In genomic region chr9:37054703-37055102, GRCm38 (mm10) we compare ENCODE assay signal across 8 mouse cellular contexts.
DNase-seq lines count a peak whose midpoint lies in the region; ATAC-seq and TF ChIP-seq lines count a peak whose summit lies in the region.

No protein-coding gene starts in this region.

- WGBS in kidney, postnatal 0 days: 31% methylated on average over 5 of the region's 5 CpGs
- WGBS in embryonic facial prominence, embryonic 15.5 days: 34% methylated on average over 5 of the region's 5 CpGs
- WGBS in heart, postnatal 0 days: 37% methylated on average over 5 of the region's 5 CpGs
- WGBS in limb, embryonic 12.5 days: 13% methylated on average over 5 of the region's 5 CpGs

- H3K9me3 ChIP-seq in kidney, postnatal 0 days (replicated peaks; ENCODE audit: low read length): no peaks in the 10 kb centered on the region
- no peaks in the 10 kb centered on the region for H3K9me3 ChIP-seq in embryonic facial prominence, embryonic 15.5 days (replicated peaks)
- no peaks in the 10 kb centered on the region for H3K9me3 ChIP-seq in heart, postnatal 0 days (replicated peaks; ENCODE audit: control insufficient read depth, low read length)
- no peaks in the 10 kb centered on the region for H3K9me3 ChIP-seq in limb, embryonic 12.5 days

- no peak for TF ChIP-seq CTCF in kidney, postnatal 0 days (IDR thresholded peaks at IDR 0.05; ENCODE audit: low read depth)
- no peak for TF ChIP-seq CTCF in heart, postnatal 0 days (IDR thresholded peaks at IDR 0.05; ENCODE audit: low read depth)

- no peak for TF ChIP-seq EP300 in heart, postnatal 0 days (IDR thresholded peaks at IDR 0.05; ENCODE audit: low read depth)

- peak; percentile 78 for DNase-seq in kidney, postnatal 0 days (ENCODE audit: low spot score)
- no peak for DNase-seq in kidney, adult 9 months
- DNase-seq in heart, postnatal 0 days (ENCODE audit: low spot score): no peak
- peak; percentile 36 for DNase-seq in ovary, postnatal 14 days (ENCODE audit: low spot score)
- DNase-seq in yolk sac, embryonic 10.5 days (ENCODE audit: low spot score): no peak
- no peak for DNase-seq in retina, postnatal 1 day

- H3K4me3 ChIP-seq in kidney, postnatal 0 days (replicated peaks; ENCODE audit: low read depth, low read length): no peak overlapping the region
- H3K4me3 ChIP-seq in embryonic facial prominence, embryonic 15.5 days (replicated peaks): peak overlapping the region; percentile 9; the same call in 1 of the 2 replicates
- no peak overlapping the region for H3K4me3 ChIP-seq in heart, postnatal 0 days (ENCODE audit: low read depth, low read length)
- peak overlapping the region; percentile 15; the same call in 1 of the 2 replicates for H3K4me3 ChIP-seq in limb, embryonic 12.5 days (replicated peaks)

- no peaks in the 10 kb centered on the region for H3K36me3 ChIP-seq in kidney, postnatal 0 days (ENCODE audit: insufficient read depth, low read length)
- H3K36me3 ChIP-seq in embryonic facial prominence, embryonic 15.5 days: no peaks in the 10 kb centered on the region
- H3K36me3 ChIP-seq in heart, postnatal 0 days (replicated peaks; ENCODE audit: control insufficient read depth, insufficient read depth, low read length): no peaks in the 10 kb centered on the region
- H3K36me3 ChIP-seq in limb, embryonic 12.5 days: no peaks in the 10 kb centered on the region; the same call in 1 of the 2 replicates

- peak overlapping the region; percentile 43; the same call in 1 of the 2 replicates for H3K4me2 ChIP-seq in kidney, postnatal 0 days (ENCODE audit: low read length)
- H3K4me2 ChIP-seq in embryonic facial prominence, embryonic 15.5 days (replicated peaks): peak overlapping the region; percentile 39
- peak overlapping the region; percentile 33; the same call in 1 of the 2 replicates for H3K4me2 ChIP-seq in heart, postnatal 0 days (ENCODE audit: low read depth, low read length)
- H3K4me2 ChIP-seq in limb, embryonic 12.5 days: peak overlapping the region; percentile 52

- H3K27ac ChIP-seq in kidney, postnatal 0 days: peak overlapping the region; percentile 83
- H3K27ac ChIP-seq in embryonic facial prominence, embryonic 15.5 days (replicated peaks): peak overlapping the region; percentile 81
- H3K27ac ChIP-seq in heart, postnatal 0 days (ENCODE audit: low read depth): peak overlapping the region; percentile 71
- H3K27ac ChIP-seq in limb, embryonic 12.5 days: peak overlapping the region; percentile 89

- H3K4me1 ChIP-seq in kidney, postnatal 0 days (replicated peaks; ENCODE audit: insufficient read depth, low read length): peaks cover 19% of the 10 kb centered on the region
- peaks cover 28% of the 10 kb centered on the region for H3K4me1 ChIP-seq in embryonic facial prominence, embryonic 15.5 days
- H3K4me1 ChIP-seq in heart, postnatal 0 days (ENCODE audit: control insufficient read depth, insufficient read depth): peaks cover 16% of the 10 kb centered on the region; the same call in 1 of the 2 replicates
- peaks cover 58% of the 10 kb centered on the region for H3K4me1 ChIP-seq in limb, embryonic 12.5 days (replicated peaks)

- no peaks in the 10 kb centered on the region for H3K27me3 ChIP-seq in kidney, postnatal 0 days (ENCODE audit: insufficient read depth, low read length)
- H3K27me3 ChIP-seq in embryonic facial prominence, embryonic 15.5 days: no peaks in the 10 kb centered on the region
- no peaks in the 10 kb centered on the region for H3K27me3 ChIP-seq in heart, postnatal 0 days (ENCODE audit: control insufficient read depth, insufficient read depth, low read length)
- peaks cover 5% of the 10 kb centered on the region for H3K27me3 ChIP-seq in limb, embryonic 12.5 days

- peak; percentile 22; the same call in 1 of the 2 replicates for ATAC-seq in kidney, postnatal 0 days (replicated peaks; ENCODE audit: low FRiP score, low read depth)
- ATAC-seq in embryonic facial prominence, embryonic 15.5 days (ENCODE audit: insufficient number of reproducible peaks, low FRiP score, low TSS enrichment, low read depth): no peak
- ATAC-seq in heart, postnatal 0 days (ENCODE audit: insufficient read depth, low read depth): peak; percentile 48; the same call in 1 of the 2 replicates
- ATAC-seq in limb, embryonic 12.5 days (ENCODE audit: insufficient number of reproducible peaks, insufficient read depth, low FRiP score, low TSS enrichment, low read depth): no peak

- no peak overlapping the region for H3K9ac ChIP-seq in kidney, postnatal 0 days (ENCODE audit: low read depth, low read length)
- no peak overlapping the region for H3K9ac ChIP-seq in embryonic facial prominence, embryonic 15.5 days
- no peak overlapping the region for H3K9ac ChIP-seq in heart, postnatal 0 days (replicated peaks; ENCODE audit: low read depth, low read length)
- no peak overlapping the region for H3K9ac ChIP-seq in limb, embryonic 12.5 days (replicated peaks)

Comparison
In these comparisons a context has a peak if more than half of its experiments do, and no peak if none do; other contexts are left out.
1. DNase-seq: peak in kidney, postnatal 0 days (single experiment) and ovary, postnatal 14 days (single experiment); none in kidney, adult 9 months (single experiment), heart, postnatal 0 days (single experiment), yolk sac, embryonic 10.5 days (single experiment) and retina, postnatal 1 day (single experiment).
2. ATAC-seq: peak in kidney, postnatal 0 days (single experiment) and heart, postnatal 0 days (single experiment); none in embryonic facial prominence, embryonic 15.5 days (single experiment) and limb, embryonic 12.5 days (single experiment).
3. H3K4me3 ChIP-seq: peak in embryonic facial prominence, embryonic 15.5 days (single experiment) and limb, embryonic 12.5 days (single experiment); none in kidney, postnatal 0 days (single experiment) and heart, postnatal 0 days (single experiment).
4. Peak in every context shown above with its lines, with median percentiles within 50 percentile points of each other: H3K27ac ChIP-seq and H3K4me2 ChIP-seq.